Mouse (Mus musculus): ENCODE measurements around the gene Phkg1. TPM values are rescaled to one million over a fixed set of nuclear protein-coding genes. Genes with fewer than 3 reads are reported as not detected.
"Not testable (repeated sequence)": the region's sequence is repeated elsewhere in the genome, so short reads cannot be mapped to it uniquely, and the experiment has no call there.

The Phkg1 gene
- polyA plus RNA-seq, 1 experiment: 6.9 TPM

DNA sequence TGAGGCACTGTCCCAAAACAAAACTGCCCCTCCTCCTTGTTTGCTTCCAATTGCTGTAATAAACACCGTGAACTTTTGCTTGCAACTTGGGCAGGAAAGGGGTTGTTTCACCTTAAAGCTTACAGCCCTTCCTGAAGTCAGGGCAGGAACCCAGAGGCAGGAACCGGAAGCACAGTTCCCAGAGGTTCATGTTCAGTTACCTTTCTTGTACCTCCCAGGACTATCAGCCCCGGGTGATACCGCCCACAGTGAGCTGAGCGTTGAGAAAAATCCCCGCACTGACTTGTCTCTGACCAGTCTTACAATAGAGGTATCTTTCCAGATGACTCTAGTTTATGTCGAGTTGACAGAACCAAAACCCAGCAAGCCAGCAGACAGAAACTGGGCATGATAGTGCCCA is 11.2 kb upstream of the Phkg1 start:
- DNase-seq: no peak
- 77% methylated on average over 7 of the region's 7 CpGs for WGBS
- Histone ChIP-seq H3K4me3 (replicated peaks; ENCODE audit: extremely low read depth, low read depth, low read length) (no peak overlapping the region), H3K4me1 (ENCODE audit: control insufficient read depth, insufficient read depth, low read length) (no peaks in the 10 kb centered on the region; the same call in 1 of the 2 replicates)
- TF ChIP-seq POLR2A (IDR thresholded peaks at IDR 0.05; ENCODE audit: borderline replicate concordance, extremely low read depth, low read depth, low read length): no peak
- TF ChIP-seq CTCF (IDR thresholded peaks at IDR 0.05; ENCODE audit: insufficient read depth, low read length): no peak

DNA sequence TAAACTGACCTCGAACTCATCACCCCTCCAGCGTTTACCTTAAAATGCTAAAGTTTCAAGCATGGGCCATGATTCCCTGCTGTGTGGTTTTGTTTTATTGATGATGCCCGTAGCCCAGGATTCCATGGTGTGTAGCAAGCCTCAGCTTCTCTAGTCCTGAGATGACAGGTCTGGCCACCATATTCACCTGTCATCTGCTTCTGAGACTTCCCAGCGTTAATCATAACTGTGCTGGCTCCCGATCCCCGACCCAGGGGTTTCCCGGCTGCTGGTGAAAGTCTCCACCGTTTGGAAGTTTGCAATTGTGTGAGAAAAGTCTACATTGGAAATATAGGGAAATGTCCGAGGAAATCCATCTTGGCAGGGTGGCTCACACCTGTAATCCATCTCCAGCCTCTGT is 10.8 kb upstream of the Phkg1 start:
- TF ChIP-seq POLR2A (IDR thresholded peaks at IDR 0.05; ENCODE audit: borderline replicate concordance, extremely low read depth, low read depth, low read length) (no peak), CTCF (IDR thresholded peaks at IDR 0.05; ENCODE audit: insufficient read depth, low read length) (no peak)
- 69% methylated on average over 9 of the region's 9 CpGs for WGBS
- Histone ChIP-seq H3K4me3 (replicated peaks; ENCODE audit: extremely low read depth, low read depth, low read length) (peak overlapping the region; percentile 8), H3K4me1 (ENCODE audit: control insufficient read depth, insufficient read depth, low read length) (no peaks in the 10 kb centered on the region; the same call in 1 of the 2 replicates)
- DNase-seq: no peak

DNA sequence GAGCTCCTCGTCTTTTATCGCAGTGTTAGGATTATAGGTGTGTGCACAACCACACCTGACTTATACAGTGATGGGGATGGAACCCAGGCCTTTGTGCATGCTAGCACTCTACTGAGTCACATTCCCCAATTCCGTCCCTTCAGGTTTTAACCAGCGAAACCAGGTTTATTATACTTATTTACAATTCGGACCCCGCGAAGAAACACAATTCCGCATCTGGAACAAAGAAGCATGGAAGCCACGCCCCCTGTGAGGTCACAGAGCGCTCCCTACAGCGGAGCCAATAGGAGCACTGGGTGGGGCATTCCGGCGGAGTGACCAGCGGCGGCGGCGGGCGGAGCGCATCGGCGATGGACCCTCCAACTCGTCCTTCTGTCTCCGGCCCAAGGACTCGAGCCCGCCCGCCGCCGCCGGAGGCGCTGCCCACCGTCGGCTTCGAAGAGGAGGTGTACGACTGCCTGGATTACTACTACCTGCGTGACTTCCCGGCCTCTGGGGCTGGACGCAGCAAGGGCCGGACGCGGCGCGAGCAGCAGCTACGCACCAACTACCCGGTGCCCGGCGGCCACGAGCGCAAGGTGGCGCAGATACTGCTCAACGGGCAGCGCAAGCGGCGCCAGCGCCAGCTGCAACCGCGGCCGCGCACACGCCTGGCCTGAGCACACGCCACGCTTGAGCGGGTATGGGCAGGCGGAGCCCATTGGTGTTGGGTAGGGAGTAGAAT is 10.1 kb upstream of the Phkg1 start, which contains the start of gene Nupr1l:
Gene Nupr1l, plus strand, starts transcription at position 299 of the 724 bp plus-strand sequence.
- peak; percentile 68; the same call in 1 of the 2 replicates for TF ChIP-seq POLR2A (IDR thresholded peaks at IDR 0.05; ENCODE audit: borderline replicate concordance, extremely low read depth, low read depth, low read length)
- TF ChIP-seq CTCF (IDR thresholded peaks at IDR 0.05; ENCODE audit: insufficient read depth, low read length): no peak
- Histone ChIP-seq H3K4me3 (replicated peaks; ENCODE audit: extremely low read depth, low read depth, low read length) (peak within 1 kb of the TSS; percentile 70), H3K4me1 (ENCODE audit: control insufficient read depth, insufficient read depth, low read length) (no peaks in the 10 kb centered on the region; the same call in 1 of the 2 replicates)
- under 1% methylated on average over 63 of the region's 63 CpGs for WGBS
- DNase-seq: peak; percentile 89

DNA sequence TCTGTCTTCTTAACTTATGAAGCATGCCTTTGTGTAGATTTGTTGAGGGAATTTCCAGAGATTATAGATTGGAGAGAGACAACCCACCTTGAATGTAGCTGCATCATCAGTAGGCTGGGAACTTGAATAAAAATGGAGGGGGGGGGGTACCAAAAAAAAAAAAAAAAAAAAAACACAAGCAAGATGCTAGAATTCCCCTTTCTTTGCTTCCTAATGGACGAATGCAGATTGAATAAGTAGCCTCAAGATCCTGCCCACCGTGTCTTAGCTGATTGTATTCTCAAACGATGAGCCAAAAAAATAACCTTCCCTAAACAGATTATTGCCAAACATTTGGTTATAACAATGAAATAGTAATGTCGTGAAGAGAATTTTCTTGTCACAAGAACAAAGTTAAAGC is 9.4 kb upstream of the Phkg1 start:
- Histone ChIP-seq H3K4me3 (replicated peaks; ENCODE audit: extremely low read depth, low read depth, low read length) (no peak overlapping the region), H3K4me1 (ENCODE audit: control insufficient read depth, insufficient read depth, low read length) (no peaks in the 10 kb centered on the region; the same call in 1 of the 2 replicates)
- no peak for DNase-seq
- TF ChIP-seq POLR2A (IDR thresholded peaks at IDR 0.05; ENCODE audit: borderline replicate concordance, extremely low read depth, low read depth, low read length) (no peak), CTCF (IDR thresholded peaks at IDR 0.05; ENCODE audit: insufficient read depth, low read length) (no peak)
- WGBS: 27% methylated on average over 4 of the region's 4 CpGs

DNA sequence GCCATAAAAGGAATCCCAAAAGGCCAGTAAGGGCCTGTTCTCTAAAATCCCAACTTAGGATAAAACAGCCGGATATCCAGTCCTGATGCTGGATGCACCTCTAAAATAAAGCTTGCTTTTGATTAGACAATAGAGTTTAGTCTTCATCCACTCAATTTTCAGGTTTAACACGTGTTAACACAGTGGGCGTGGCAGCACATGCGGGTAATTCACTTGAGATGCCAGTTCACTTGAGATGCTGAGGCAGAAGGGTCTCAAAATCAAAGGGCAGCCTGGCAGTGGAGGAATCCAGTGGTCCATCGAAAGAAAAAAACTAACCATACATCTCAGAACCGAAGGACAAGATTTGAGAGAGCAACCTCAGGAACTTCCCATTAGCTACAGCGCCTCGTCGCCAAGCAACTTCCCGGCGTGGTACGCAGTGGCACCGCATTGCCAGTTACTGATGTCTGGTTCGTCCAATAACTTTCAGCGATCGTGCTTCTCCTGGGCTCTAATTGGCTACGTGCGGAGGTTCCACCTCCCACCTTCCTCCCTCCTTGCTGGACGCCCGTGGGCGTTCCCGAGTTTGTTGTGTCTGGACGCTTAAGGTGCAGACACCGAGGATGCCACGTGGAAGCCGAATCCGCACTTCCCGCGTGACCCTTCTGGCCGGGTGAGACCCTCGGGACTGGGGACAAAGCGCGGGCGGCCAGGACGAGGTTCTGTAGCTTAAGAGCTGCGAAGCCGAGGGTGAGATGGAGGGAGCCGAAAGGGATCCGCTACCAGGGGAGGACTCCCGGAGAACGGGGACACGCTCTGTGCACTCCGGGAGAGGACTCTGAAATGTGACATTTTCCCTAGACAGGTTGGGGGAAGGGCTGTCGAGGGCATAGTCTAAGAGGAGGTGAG is 2.9 kb downstream of the Phkg1 start, which contains the start of gene Zbed5:
Gene Zbed5, plus strand, starts transcription at position 526 of the 891 bp plus-strand sequence.
- TF ChIP-seq POLR2A (IDR thresholded peaks at IDR 0.05; ENCODE audit: borderline replicate concordance, extremely low read depth, low read depth, low read length): no peak
- no peak for TF ChIP-seq CTCF (IDR thresholded peaks at IDR 0.05; ENCODE audit: insufficient read depth, low read length)
- WGBS: 2% methylated on average over 44 of the region's 44 CpGs
- peak; percentile 84 for DNase-seq
- Histone ChIP-seq H3K4me3 (replicated peaks; ENCODE audit: extremely low read depth, low read depth, low read length) (peak within 1 kb of the TSS; percentile 75), H3K4me1 (ENCODE audit: control insufficient read depth, insufficient read depth, low read length) (no peaks in the 10 kb centered on the region)

DNA sequence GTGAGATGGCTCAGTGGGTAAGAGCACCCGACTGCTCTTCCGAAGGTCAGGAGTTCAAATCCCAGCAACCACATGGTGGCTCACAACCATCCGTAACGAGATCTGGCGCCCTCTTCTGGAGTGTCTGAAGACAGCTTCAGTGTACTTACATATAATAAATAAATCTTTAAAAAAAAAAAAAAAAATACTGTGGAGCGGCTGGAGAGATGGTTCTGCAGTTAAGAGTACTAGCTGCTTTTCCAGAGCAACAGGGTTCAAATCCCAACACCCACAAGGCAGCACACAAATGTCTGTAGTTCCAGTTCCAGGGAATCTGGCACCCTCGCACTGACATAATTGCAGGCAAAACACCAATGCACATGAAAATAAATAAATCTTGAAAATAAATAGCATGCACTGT is 8.0 kb downstream of the Phkg1 start:
- not testable (repeated sequence) for DNase-seq
- 54% methylated on average over 7 of the region's 7 CpGs for WGBS

DNA sequence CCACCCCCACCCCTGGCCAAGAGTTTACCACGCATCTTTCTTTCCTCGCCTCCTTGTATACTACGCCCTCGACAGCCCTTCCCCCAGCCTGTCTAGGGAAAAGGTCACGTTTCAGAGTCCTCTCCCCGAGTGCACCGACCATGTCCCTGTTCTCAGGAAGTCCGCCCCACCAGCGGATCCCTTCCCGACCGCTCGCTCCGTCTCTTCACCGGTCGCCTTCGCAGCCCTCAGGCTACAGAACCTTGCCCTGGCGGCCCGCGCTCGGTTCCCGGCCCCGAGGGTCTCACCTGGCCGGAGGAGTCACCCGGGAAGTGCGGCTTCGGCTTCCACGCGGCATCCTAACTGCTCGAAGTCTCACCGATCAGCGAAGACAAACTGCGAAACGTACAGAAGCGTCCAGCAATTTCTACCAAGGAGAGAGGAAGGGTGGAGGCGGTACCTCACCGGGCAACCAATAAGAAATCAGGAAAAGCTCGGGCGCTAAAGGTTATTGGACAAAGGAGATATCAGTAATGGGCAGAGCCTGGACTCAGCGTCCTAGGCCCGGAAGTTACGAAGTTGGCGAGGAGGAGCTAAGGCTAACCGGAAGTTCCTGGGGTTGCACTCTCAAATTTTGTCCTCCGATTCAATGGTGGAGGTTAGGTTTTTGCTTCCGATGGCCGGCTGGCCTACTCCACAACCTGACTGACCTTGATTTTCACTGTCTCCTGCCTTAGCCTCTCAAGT is 11.3 kb downstream of the Phkg1 start, which contains the start of gene Chchd2:
Gene Chchd2, minus strand, starts transcription at position 560 of the 726 bp plus-strand sequence.
- peak; percentile 92 for DNase-seq
- Histone ChIP-seq H3K4me3 (replicated peaks; ENCODE audit: extremely low read depth, low read depth, low read length) (peak within 1 kb of the TSS; percentile 80), H3K4me1 (ENCODE audit: control insufficient read depth, insufficient read depth, low read length) (peaks cover 3% of the 10 kb centered on the region; the same call in 1 of the 2 replicates)
- under 1% methylated on average over 46 of the region's 46 CpGs for WGBS
- TF ChIP-seq POLR2A (IDR thresholded peaks at IDR 0.05; ENCODE audit: borderline replicate concordance, extremely low read depth, low read depth, low read length) (peak; percentile 82), CTCF (IDR thresholded peaks at IDR 0.05; ENCODE audit: insufficient read depth, low read length) (no peak)

More for the DNA sequence above, 8.0 kb downstream of the Phkg1 start:
- not testable (repeated sequence) for H3K4me1 ChIP-seq (ENCODE audit: control insufficient read depth, insufficient read depth, low read length); H3K4me3 ChIP-seq (replicated peaks; ENCODE audit: extremely low read depth, low read depth, low read length)

DNA sequence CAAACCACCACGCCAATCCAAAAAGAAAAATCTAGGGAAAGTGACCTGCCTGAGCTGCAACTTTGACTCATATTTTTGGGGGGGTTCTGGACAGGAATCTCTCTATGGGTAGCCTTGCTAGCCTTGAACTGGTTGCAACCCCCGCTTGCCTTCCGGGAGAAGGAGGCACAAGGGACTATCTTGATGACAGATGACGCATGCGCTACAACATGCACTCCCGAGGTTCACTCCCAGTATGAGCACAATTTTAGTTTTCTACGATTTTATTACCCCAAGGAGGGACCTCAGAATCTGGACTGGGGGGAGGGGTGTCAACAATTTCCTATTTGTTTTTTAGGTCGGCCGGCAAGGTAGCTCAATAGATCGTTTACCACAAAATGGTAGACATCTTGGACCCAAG is 12.1 kb downstream of the Phkg1 start:
- TF ChIP-seq POLR2A (IDR thresholded peaks at IDR 0.05; ENCODE audit: borderline replicate concordance, extremely low read depth, low read depth, low read length) (no peak), CTCF (IDR thresholded peaks at IDR 0.05; ENCODE audit: insufficient read depth, low read length) (no peak)
- Histone ChIP-seq H3K4me1 (ENCODE audit: control insufficient read depth, insufficient read depth, low read length) (peaks cover 3% of the 10 kb centered on the region; the same call in 1 of the 2 replicates), H3K4me3 (replicated peaks; ENCODE audit: extremely low read depth, low read depth, low read length) (peak overlapping the region; percentile 80)
- 11% methylated on average over 10 of the region's 10 CpGs for WGBS
- no peak for DNase-seq

DNA sequence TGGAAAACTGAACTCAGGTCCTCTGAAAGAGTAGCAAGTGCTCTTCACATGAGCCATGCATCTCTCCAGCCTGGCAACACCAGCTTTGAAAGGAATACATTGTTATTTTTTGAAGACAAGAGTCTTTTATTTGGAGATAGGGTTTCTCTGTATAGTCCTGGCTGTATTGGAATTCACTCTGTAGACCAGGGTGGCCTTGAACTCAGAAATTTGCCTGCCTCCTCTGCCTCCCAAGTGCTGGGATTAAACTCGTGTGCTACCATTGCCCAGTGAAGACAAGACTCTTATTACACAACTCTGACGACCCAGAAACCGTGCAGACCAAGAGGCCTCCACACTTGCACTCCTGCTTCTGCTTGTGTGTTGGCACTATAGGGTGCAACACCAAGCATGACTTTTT is 18.5 kb downstream of the Phkg1 start:
- no peaks in the 10 kb centered on the region for H3K4me1 ChIP-seq (ENCODE audit: control insufficient read depth, insufficient read depth, low read length)
- 64% methylated on average over 3 of the region's 3 CpGs for WGBS

More for the DNA sequence above, 18.5 kb downstream of the Phkg1 start:
- TF ChIP-seq CTCF (IDR thresholded peaks at IDR 0.05; ENCODE audit: insufficient read depth, low read length) (no peak), POLR2A (IDR thresholded peaks at IDR 0.05; ENCODE audit: borderline replicate concordance, extremely low read depth, low read depth, low read length) (no peak)
- H3K4me3 ChIP-seq (replicated peaks; ENCODE audit: extremely low read depth, low read depth, low read length): no peak overlapping the region
- DNase-seq: no peak

Measured in lung, adult 2 months (tissue).